Mouse (Mus musculus): Measurements from ENCODE around the gene Bmp2k. TPM values are rescaled to one million over a fixed set of nuclear protein-coding genes. Genes with fewer than 3 reads are reported as not detected.
A peak's percentile ranks its signal among the peaks of the same experiment; 100 is the strongest.

The Bmp2k gene
- polyA plus RNA-seq, 1 experiment from 2014 or later: 7.2 TPM

GRCm38 (mm10) chr5:97090034-97090784, 92.7 kb downstream of the Bmp2k start:
- Histone ChIP-seq H3K27ac (ENCODE audit: low read length) (no peak overlapping the region), H3K4me1 (replicated peaks; ENCODE audit: control insufficient read depth, insufficient read depth, low read length) (no peaks in the 10 kb centered on the region), H3K27me3 (replicated peaks; ENCODE audit: control insufficient read depth, insufficient read depth, low read length) (no peaks in the 10 kb centered on the region), H3K9me3 (ENCODE audit: control insufficient read depth, low read length) (no peaks in the 10 kb centered on the region), H3K4me3 (replicated peaks; ENCODE audit: low read length) (no peak overlapping the region), H3K4me2 (ENCODE audit: low read length) (no peak overlapping the region), H3K9ac (replicated peaks; ENCODE audit: low read depth, low read length) (no peak overlapping the region), H3K36me3 (ENCODE audit: control insufficient read depth, insufficient read depth) (peaks cover 21% of the 10 kb centered on the region)
- WGBS: 46% methylated on average over 6 of the region's 6 CpGs
- no peak for ATAC-seq

GRCm38 (mm10) chr5:97092970-97093369, 95.5 kb downstream of the Bmp2k start:
- no peak for ATAC-seq
- Histone ChIP-seq H3K4me1 (replicated peaks; ENCODE audit: control insufficient read depth, insufficient read depth, low read length) (no peaks in the 10 kb centered on the region), H3K4me3 (replicated peaks; ENCODE audit: low read length) (no peak overlapping the region), H3K27me3 (replicated peaks; ENCODE audit: control insufficient read depth, insufficient read depth, low read length) (no peaks in the 10 kb centered on the region), H3K27ac (ENCODE audit: low read length) (no peak overlapping the region), H3K9me3 (ENCODE audit: control insufficient read depth, low read length) (no peaks in the 10 kb centered on the region), H3K4me2 (ENCODE audit: low read length) (no peak overlapping the region), H3K36me3 (ENCODE audit: control insufficient read depth, insufficient read depth) (peaks cover 19% of the 10 kb centered on the region), H3K9ac (replicated peaks; ENCODE audit: low read depth, low read length) (no peak overlapping the region)
- 81% methylated on average over 8 of the region's 8 CpGs for WGBS

- no peak overlapping the region for H3K4me2 ChIP-seq (ENCODE audit: low read length)
- 84% methylated on average over 11 of the region's 13 CpGs for WGBS
- no peak for ATAC-seq
- H3K36me3 ChIP-seq (ENCODE audit: control insufficient read depth, insufficient read depth): peaks cover 23% of the 10 kb centered on the region
- H3K27ac ChIP-seq (ENCODE audit: low read length): no peak overlapping the region
- no peaks in the 10 kb centered on the region for H3K4me1 ChIP-seq (replicated peaks; ENCODE audit: control insufficient read depth, insufficient read depth, low read length)
- H3K9me3 ChIP-seq (ENCODE audit: control insufficient read depth, low read length): no peaks in the 10 kb centered on the region
- no peak overlapping the region for H3K9ac ChIP-seq (replicated peaks; ENCODE audit: low read depth, low read length)
- H3K4me3 ChIP-seq (replicated peaks; ENCODE audit: low read length): no peak overlapping the region
- H3K27me3 ChIP-seq (replicated peaks; ENCODE audit: control insufficient read depth, insufficient read depth, low read length): no peaks in the 10 kb centered on the region
These were observed 97.8 kb downstream of the Bmp2k start for GRCm38 (mm10) chr5:97095335-97095734.

- 70% methylated on average over 9 of the region's 9 CpGs for WGBS
- Histone ChIP-seq H3K4me1 (replicated peaks; ENCODE audit: control insufficient read depth, insufficient read depth, low read length) (no peaks in the 10 kb centered on the region), H3K27me3 (replicated peaks; ENCODE audit: control insufficient read depth, insufficient read depth, low read length) (no peaks in the 10 kb centered on the region), H3K9me3 (ENCODE audit: control insufficient read depth, low read length) (no peaks in the 10 kb centered on the region), H3K9ac (replicated peaks; ENCODE audit: low read depth, low read length) (no peak overlapping the region), H3K27ac (ENCODE audit: low read length) (no peak overlapping the region), H3K4me2 (ENCODE audit: low read length) (no peak overlapping the region), H3K36me3 (ENCODE audit: control insufficient read depth, insufficient read depth) (peaks cover 21% of the 10 kb centered on the region), H3K4me3 (replicated peaks; ENCODE audit: low read length) (no peak overlapping the region)
- ATAC-seq: peak; percentile 26; the same call in 1 of the 2 replicates
These were observed 100.1 kb downstream of the Bmp2k start for GRCm38 (mm10) chr5:97097631-97098041.

- Histone ChIP-seq H3K27me3 (replicated peaks; ENCODE audit: control insufficient read depth, insufficient read depth, low read length) (no peaks in the 10 kb centered on the region), H3K36me3 (ENCODE audit: control insufficient read depth, insufficient read depth) (peaks cover 18% of the 10 kb centered on the region), H3K4me2 (ENCODE audit: low read length) (no peak overlapping the region), H3K9me3 (ENCODE audit: control insufficient read depth, low read length) (no peaks in the 10 kb centered on the region), H3K4me3 (replicated peaks; ENCODE audit: low read length) (no peak overlapping the region), H3K4me1 (replicated peaks; ENCODE audit: control insufficient read depth, insufficient read depth, low read length) (no peaks in the 10 kb centered on the region), H3K9ac (replicated peaks; ENCODE audit: low read depth, low read length) (no peak overlapping the region), H3K27ac (ENCODE audit: low read length) (no peak overlapping the region)
- no peak for ATAC-seq
- WGBS: 95% methylated on average over 8 of the region's 8 CpGs
These were observed 102.5 kb downstream of the Bmp2k start for GRCm38 (mm10) chr5:97099954-97100353.

- ATAC-seq: no peak
- Histone ChIP-seq H3K9me3 (ENCODE audit: control insufficient read depth, low read length) (no peaks in the 10 kb centered on the region), H3K27ac (ENCODE audit: low read length) (no peak overlapping the region), H3K4me2 (ENCODE audit: low read length) (no peak overlapping the region; the same call in 1 of the 2 replicates), H3K4me3 (replicated peaks; ENCODE audit: low read length) (no peak overlapping the region), H3K36me3 (ENCODE audit: control insufficient read depth, insufficient read depth) (peaks cover 11% of the 10 kb centered on the region), H3K27me3 (replicated peaks; ENCODE audit: control insufficient read depth, insufficient read depth, low read length) (no peaks in the 10 kb centered on the region), H3K9ac (replicated peaks; ENCODE audit: low read depth, low read length) (0 out of 2 replicates have a peak overlapping the region, but pooled peaks have one; percentile 19), H3K4me1 (replicated peaks; ENCODE audit: control insufficient read depth, insufficient read depth, low read length) (peaks cover 25% of the 10 kb centered on the region)
- WGBS: 87% methylated on average over 5 of the region's 5 CpGs
These were observed 110.8 kb downstream of the Bmp2k start for GRCm38 (mm10) chr5:97108333-97108732.

GRCm38 (mm10) chr5:97110133-97110532, 112.6 kb downstream of the Bmp2k start:
- 21% methylated on average over 2 of the region's 2 CpGs for WGBS
- Histone ChIP-seq H3K4me3 (replicated peaks; ENCODE audit: low read length) (peak overlapping the region; percentile 81), H3K4me1 (replicated peaks; ENCODE audit: control insufficient read depth, insufficient read depth, low read length) (peaks cover 25% of the 10 kb centered on the region), H3K27me3 (replicated peaks; ENCODE audit: control insufficient read depth, insufficient read depth, low read length) (no peaks in the 10 kb centered on the region), H3K9ac (replicated peaks; ENCODE audit: low read depth, low read length) (peak overlapping the region; percentile 87), H3K27ac (ENCODE audit: low read length) (no peak overlapping the region), H3K9me3 (ENCODE audit: control insufficient read depth, low read length) (no peaks in the 10 kb centered on the region), H3K36me3 (ENCODE audit: control insufficient read depth, insufficient read depth) (peaks cover 9% of the 10 kb centered on the region), H3K4me2 (ENCODE audit: low read length) (peak overlapping the region; percentile 64)
- no peak for ATAC-seq

- Histone ChIP-seq H3K36me3 (ENCODE audit: control insufficient read depth, insufficient read depth) (peaks cover 5% of the 10 kb centered on the region; the same call in 1 of the 2 replicates), H3K9me3 (ENCODE audit: control insufficient read depth, low read length) (no peaks in the 10 kb centered on the region), H3K4me1 (replicated peaks; ENCODE audit: control insufficient read depth, insufficient read depth, low read length) (peaks cover 25% of the 10 kb centered on the region), H3K27me3 (replicated peaks; ENCODE audit: control insufficient read depth, insufficient read depth, low read length) (no peaks in the 10 kb centered on the region), H3K4me2 (ENCODE audit: low read length) (peak overlapping the region; percentile 64), H3K27ac (ENCODE audit: low read length) (no peak overlapping the region), H3K4me3 (replicated peaks; ENCODE audit: low read length) (peak overlapping the region; percentile 81), H3K9ac (replicated peaks; ENCODE audit: low read depth, low read length) (peak overlapping the region; percentile 87)
- WGBS: 7% methylated on average over 5 of the region's 5 CpGs
- ATAC-seq: 0 out of 2 replicates have a peak, but pooled peaks have one; percentile 8
These were observed 113.2 kb downstream of the Bmp2k start for GRCm38 (mm10) chr5:97110697-97111096.

- peak; percentile 97 for ATAC-seq
- H3K9me3 ChIP-seq (ENCODE audit: control insufficient read depth, low read length): no peaks in the 10 kb centered on the region
- H3K4me1 ChIP-seq (replicated peaks; ENCODE audit: control insufficient read depth, insufficient read depth, low read length): peaks cover 25% of the 10 kb centered on the region
- no peaks in the 10 kb centered on the region for H3K27me3 ChIP-seq (replicated peaks; ENCODE audit: control insufficient read depth, insufficient read depth, low read length)
- peak within 1 kb of the TSS; percentile 64 for H3K4me2 ChIP-seq (ENCODE audit: low read length)
- peak within 1 kb of the TSS; percentile 67 for H3K27ac ChIP-seq (ENCODE audit: low read length)
- peak within 1 kb of the TSS; percentile 81 for H3K4me3 ChIP-seq (replicated peaks; ENCODE audit: low read length)
- peak within 1 kb of the TSS; percentile 87 for H3K9ac ChIP-seq (replicated peaks; ENCODE audit: low read depth, low read length)
- peaks cover 2% of the 10 kb centered on the region; the same call in 1 of the 2 replicates for H3K36me3 ChIP-seq (ENCODE audit: control insufficient read depth, insufficient read depth)
- under 1% methylated on average over 53 of the region's 62 CpGs for WGBS
These were observed 113.9 kb downstream of the Bmp2k start, which contains the start of gene Paqr3 for GRCm38 (mm10) chr5:97111207-97111910. Gene Paqr3 (minus strand): TSS chr5:97111596.
